16 mouse cellular contexts compared by ENCODE assay signal in genomic region chr11:12501721-12502120, GRCm38 (mm10).
"Had no signal": no experiment of that assay in that cellular context is flagged by ENCODE, and none has a peak within 500 bp of the region (broad histone marks: within the 10 kb centered on the region; RNA-seq: fewer than 3 reads in every experiment).

No protein-coding gene starts in this region.

- H3K9ac ChIP-seq: neural tube, embryonic 13.5 days; neural tube, embryonic 15.5 days; stomach, embryonic 15.5 days had no signal

- H3K36me3 ChIP-seq: neural tube, embryonic 13.5 days; neural tube, embryonic 15.5 days; stomach, embryonic 15.5 days had no signal

- H3K27ac ChIP-seq: neural tube, embryonic 13.5 days; neural tube, embryonic 15.5 days; stomach, embryonic 15.5 days; stomach, postnatal 0 days had no signal

- DNase-seq: retina, postnatal 1 day; right cerebral cortex, adult 18-20 months; right cerebral cortex, postnatal 14 days; right cerebral cortex, postnatal 25 days; right cerebral cortex, postnatal 4 days; spleen, adult 18-20 months; thymus, adult 18-20 months; thymus, adult 2 months; thymus, postnatal 14 days; thymus, postnatal 25 days; thymus, postnatal 36 days; thymus, postnatal 4 days had no signal

- H3K4me1 ChIP-seq: neural tube, embryonic 13.5 days; neural tube, embryonic 15.5 days; stomach, embryonic 15.5 days had no signal

- H3K4me3 ChIP-seq: neural tube, embryonic 13.5 days; neural tube, embryonic 15.5 days; stomach, embryonic 15.5 days had no signal

- H3K27me3 ChIP-seq: neural tube, embryonic 13.5 days; neural tube, embryonic 15.5 days; stomach, embryonic 15.5 days had no signal

- H3K9me3 ChIP-seq: neural tube, embryonic 13.5 days; neural tube, embryonic 15.5 days; stomach, embryonic 15.5 days had no signal

- H3K4me2 ChIP-seq: neural tube, embryonic 13.5 days; neural tube, embryonic 15.5 days; stomach, embryonic 15.5 days had no signal
